Mouse (Mus musculus) testis, adult 2 months (tissue): ENCODE results near the gene G6pc.
"Not testable (repeated sequence)": the region's sequence is repeated elsewhere in the genome, so short reads cannot be mapped to it uniquely, and the experiment has no call there.

ENCODE experiments used
- CTCF ChIP-seq: fragments of 200-500 bp; IDR thresholded peaks from 2 replicates; pipeline ENCODE4 v1.5.1; 2012; ENCODE audit warnings: low read depth, mild to moderate bottlenecking, inconsistent platforms, low read length, moderate library complexity; ENCODE audit not compliant: control insufficient read depth, insufficient read depth, insufficient replicate concordance
- POLR2A ChIP-seq: fragments of 200-500 bp; IDR thresholded peaks from 2 replicates; pipeline ENCODE4 v1.6.1; 2012; ENCODE audit warnings: low read depth, mild to moderate bottlenecking, inconsistent platforms, low read length, moderate library complexity; ENCODE audit not compliant: control insufficient read depth

DNA sequence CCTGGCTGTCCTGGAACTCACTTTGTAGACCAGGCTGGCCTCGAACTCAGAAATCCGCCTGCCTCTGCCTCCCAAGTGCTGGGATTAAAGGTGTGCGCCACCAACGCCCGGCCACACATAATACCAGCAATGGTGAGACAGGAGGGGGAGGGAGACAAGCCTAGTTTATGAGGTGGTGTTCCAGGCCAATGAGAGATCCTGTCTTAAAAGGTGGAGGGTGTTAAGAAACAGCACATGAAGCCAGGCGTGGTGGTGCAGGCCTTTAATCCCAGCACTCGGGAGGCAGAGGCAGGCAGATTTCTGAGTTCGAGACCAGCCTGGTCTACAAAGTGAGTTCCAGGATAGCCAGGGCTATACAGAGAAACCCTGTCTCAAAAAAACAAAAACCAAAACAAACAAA is 10.8 kb downstream of the G6pc start:
- TF ChIP-seq CTCF, POLR2A: not testable (repeated sequence)
